Mouse (Mus musculus) CD8-positive naive resting alpha-beta T cell, adult 2 months (primary cell): Measurements from ENCODE around the gene Foxa1.

Source experiments
- DNase-seq, 2 experiments: peaks; one replicate each; pipeline ENCODE4 v3.0.0; 2022; ENCODE audit warnings: low read depth in 2 of 2, low spot score in 2 of 2

The Foxa1 gene

DNA sequence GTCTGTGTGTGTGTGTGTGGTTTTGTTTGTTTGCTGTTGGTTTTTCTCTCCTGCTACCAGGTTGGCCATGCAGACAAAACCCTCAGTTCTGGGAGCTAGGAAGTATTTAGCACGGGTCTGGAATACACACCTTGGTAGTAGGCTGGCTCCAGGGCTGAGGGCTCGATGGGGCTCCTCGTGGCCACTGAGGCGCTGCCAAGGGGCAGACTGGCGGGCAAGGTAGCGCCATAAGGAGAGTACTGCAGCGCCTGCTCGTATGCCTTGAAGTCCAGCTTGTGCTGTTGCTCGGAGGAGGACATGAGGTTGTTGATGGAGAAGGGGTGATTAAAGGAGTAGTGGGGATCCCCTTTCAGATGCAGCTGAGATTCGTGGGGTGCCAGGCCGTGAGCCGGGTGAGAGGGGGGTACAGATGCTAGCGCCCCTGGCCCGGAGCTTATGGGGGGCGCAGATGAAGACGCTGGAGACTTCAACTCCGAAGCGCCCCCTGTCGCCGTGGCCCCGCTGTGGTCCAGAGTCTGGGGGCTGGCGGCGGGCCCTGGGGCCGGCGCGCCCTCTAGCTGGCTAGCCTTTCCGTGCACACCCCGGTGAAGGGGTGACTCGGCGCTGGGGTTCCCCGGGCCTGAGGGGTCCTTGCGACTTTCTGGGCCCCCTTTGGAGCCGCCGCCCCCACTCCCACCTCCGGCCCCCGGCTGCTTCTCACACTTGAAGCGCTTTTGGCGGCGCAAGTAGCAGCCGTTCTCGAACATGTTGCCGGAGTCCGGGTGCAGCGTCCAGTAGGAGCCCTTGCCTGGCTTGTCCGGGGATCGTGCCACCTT is 4.6 kb downstream of the Foxa1 start:
- DNase-seq, result no peak

DNA sequence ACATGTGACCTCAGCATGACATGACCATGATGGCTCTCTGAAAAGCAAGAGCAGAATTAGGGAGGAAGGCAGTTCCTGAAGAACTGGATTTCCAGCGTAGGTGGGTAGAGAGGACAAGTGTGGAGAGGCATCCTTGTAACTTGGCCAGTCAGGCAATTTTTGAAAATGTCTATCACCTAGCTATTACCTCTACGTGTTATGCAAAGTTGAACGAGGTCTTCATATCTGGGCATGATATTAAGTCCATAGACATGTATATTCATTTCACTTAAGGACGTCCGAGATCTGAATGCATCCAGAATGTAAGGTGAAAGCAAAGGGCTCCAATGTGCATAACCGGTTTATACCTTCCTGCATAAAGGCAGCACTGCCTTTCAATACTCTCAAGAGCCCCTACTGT is 5.6 kb downstream of the Foxa1 start:
- DNase-seq, result no peak

DNA sequence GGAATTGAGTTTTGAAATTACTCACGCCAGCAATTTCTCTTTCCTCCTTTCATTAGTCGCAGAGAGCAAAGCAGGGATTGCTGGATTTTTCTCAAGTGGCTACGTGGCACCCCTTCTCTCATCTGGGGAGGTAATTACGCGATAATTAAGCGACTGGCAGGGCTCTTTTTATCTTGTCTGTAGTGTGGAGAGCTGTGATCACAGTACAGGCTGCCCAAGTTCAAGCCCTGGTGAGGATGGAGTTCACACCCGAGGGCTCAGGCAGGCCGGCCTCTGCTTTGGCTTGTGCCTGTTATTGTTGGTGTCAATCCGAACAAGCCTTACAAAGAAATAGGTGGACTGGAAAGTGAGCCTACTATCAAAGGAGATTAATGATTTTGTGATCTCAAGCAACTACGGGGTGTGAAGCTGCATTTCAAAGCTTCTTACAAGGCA is 7.1 kb downstream of the Foxa1 start:
- DNase-seq, result no peak

DNA sequence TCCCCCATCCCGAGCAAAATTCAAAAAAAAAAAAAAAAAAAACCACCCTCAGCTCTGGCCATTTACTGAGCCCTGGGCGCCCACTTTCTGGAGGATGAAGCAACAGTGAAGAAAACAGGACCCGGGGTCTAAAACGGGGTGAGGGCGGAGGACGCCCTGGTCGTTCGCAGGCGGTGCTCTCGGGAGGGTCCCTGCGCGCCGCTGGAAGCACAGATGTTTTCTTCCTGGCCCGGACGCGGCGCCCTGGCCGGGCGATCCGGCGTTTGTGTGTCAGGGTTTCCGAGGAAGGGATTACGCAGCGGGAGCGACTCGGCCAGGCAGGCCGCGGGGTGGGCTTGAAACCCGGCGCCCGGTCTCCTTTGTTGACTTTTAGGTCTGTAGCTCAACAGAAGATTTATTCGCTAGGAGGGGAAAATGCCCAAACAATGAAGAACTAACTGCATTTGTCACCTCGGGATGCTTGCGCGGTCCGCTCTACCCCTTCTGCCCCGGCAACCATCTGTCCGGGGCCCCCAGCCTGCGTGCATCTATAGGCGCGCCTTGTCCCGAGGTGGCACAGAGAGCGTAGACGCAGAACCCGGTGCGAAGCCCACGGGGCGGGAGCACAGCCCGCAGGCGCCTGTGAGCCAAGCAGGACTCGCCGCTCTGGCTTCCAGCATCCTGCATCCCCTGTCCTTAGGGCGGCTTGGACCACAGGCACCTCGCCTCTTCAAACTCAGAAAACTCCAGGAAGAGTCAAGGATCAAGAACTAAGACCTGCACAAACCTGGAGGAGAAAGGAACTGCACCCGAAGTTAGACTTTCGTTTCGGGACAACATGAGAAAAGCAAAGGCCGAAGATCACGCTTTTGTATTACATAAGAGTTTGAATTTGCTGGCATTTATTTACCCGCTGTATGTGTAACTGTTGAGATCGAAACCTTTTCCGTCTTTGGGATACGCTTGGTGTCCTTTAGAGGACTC is 7.8 kb downstream of the Foxa1 start:
- no peak for DNase-seq

DNA sequence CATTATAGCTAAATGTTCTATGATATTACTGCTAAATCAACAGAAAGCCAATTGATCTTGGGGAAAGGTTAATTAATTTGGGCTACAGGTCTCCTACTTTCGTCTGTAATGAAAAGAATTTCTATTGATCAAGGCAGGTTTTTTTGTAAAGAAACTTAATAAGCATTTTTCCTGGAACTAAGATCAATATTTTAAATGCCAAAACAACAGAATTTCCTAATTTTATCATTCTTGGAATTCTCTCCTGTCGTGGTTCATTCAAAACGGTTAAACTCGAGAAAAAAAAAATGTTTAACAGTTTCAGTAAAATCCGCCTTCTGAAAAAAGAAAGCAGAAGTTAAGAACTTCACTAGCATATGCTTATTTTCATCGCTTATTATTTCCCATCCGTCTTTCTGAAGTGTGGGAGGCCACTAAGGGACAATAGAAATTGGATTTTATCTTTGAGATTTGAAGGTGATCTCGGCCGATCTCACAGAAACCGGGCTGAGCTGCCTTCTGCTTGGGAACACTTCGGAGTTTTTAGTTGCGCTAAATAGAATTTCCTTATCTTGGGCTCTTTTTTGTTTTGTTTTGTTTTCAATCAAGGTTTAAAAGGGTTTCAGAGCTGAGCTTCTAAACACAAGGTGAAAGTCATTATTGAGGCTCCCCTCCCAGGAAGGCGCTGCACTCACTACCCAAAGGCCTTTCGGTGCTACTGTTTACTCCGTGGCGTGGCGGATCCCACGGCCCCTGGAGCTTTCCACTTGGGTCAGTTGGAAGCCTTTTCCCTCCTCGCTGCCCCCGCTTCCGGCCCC is 8.7 kb downstream of the Foxa1 start:
- no peak for DNase-seq

DNA sequence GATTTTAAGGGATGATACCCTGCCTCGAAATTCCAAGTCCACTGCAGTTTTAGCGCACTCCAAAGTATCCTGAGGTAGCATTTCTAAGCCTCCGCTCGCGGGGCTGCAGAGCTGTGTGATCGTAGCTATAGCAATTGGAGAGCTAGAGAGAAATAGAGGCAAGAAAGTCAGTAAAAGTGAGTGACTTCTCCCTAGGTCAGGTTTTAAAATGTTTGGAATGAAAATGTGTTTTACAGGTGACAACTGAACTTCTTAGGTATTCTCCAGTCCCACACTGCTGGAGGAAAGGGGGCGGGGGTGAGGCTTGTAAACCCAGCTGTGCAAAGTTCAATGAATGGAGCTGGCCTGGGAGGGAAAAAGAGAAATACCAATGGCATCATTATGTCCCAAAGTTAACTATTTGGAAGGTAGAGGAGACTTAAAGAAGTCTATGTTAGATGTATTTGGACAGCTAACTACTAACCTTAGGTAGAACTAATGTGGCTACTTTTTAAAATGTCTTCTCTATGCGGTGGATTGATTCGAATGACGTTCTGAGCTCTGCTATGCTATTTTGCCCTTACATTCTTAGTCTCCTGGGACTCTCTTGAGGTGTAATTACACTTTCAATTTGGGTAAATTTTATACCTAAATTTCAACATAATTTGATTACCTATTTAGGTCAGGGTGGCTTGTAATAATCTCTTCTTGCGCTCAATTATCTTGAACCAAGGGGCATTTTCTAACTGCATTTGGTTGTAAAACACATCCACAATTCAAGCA is 9.6 kb downstream of the Foxa1 start:
- DNase-seq, result no peak

DNA sequence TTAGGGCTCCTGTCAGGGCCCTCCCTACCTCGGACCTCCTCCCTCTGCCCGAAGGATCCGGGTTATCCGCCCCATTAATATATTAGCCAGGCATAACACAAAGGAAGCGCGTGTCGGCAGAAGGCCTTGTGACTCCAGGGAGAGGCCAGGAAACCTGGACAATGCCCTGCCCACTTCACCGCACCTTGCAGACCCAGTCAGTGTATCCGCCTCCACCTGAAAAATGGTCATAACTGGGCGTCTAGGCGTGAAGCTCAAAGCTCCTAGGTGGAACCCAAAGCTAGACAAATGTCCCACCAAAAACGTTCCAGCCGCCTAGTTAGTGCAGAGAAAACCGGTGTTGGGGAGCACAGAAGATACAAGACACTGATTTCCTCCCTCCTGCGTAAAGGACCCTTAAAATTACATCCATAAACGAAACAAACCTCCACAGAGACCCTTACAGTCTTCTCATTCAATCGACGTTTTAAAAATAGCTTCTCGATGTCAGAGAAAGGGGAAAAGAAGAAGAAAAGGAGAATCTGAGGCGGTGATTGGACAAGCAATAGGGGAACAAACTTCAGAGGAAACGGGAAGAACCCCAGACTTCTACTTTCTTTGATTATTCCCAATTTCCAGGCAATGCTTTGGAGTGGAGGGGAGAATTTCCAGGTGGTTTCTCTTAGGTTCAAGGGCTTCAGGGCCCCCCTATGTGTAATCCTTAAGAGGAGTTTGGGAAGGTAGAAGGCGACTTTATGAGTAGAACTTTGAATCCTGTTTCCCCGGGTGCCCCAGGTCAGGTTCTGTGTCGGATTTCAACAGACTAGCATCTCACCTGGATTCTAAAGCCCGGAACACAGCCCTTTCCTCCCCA is 10.4 kb downstream of the Foxa1 start:
- DNase-seq, result no peak

DNA sequence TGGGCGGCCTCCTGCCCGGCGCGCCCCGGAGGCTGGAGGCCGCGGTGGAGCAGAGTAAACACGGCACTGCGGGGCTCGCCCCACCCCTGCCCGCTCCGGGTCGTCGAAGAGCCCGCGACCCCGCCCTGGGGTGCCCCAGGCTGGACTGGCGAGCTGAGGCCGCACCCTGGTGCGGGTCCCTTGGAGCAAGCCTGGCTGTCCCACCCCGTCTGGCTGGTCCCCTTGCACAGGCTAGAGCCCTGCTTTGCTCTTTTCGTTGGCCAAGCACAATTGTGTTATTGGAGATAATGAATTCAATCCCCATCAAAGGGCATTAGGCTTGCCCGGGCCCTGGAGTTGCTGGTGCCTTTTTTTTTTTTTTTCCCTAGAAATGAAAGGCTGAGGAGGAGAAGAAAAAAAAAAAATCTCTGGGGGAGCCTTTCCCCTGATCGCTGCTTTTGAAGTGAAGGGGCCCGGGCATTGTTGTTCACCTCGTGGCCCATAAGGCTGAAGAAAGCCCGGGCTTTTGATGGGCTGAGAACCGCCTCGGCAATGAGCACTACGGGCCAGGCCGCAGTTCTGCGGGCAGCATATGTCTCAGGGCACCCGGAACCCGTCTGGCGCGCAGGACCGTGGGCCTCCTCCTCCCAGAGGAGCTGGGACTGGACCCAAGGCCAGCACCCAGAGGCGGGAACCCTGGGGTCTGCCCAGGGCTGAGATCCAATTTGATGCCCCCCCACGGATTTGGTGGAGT is 11.7 kb downstream of the Foxa1 start:
- no peak for DNase-seq

DNA sequence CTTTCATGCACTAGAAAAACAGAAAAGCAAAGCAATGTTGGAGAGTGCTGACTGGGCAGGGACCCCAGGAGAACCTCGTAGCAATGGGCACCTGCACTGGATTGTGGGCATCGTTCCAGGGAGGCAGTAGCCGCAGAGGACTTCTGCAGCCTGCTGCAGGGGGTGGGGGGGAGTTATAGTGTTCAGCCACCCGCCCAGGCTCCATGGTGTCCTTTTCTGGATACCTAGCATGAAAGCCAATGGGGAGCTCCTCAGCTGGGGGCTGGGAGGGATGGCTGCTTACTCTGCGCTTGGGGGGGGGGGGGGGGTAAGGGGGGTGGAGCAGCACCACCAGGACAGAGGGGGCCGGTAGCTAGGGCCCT is 12.2 kb downstream of the Foxa1 start:
- no peak for DNase-seq

DNA sequence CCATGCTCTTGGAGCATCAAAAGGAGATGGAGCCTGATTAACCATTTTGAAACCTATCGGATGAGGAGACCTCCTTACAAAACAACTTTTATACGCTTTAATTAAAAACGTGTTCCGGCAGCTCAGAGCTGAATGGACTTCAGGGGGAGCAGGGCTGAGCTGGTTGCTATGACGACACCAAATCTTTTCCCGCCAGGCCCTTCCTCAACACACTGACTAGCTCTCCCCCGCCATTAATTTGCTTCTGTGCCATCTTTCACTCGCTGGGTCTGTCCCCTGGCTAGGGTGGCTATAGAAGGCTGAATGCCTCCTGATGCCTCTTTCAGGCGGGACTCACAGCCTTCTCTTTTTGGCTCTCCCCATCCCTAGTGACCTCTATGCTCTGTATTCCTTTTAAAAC is 16.2 kb downstream of the Foxa1 start:
- no peak for DNase-seq

DNA sequence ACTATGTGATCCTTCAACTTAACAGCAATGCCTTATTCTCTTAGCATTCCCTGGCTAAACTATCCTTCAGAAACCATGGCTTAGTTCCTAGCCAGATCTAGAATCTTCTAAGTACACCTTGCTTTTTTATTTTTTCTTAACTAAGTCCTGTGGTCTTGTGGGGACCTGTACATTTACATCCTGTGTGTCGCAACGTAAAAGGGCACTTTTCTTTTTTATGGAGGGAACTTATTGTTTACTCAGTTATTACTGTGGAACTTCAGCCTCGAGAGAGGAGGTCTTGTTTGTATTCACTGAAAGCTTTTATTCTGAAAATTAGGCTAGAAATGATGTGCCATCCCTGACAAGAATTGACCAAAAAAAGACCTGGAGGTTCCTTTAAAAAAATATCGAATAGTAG is 18.4 kb downstream of the Foxa1 start:
- DNase-seq, result no peak

DNA sequence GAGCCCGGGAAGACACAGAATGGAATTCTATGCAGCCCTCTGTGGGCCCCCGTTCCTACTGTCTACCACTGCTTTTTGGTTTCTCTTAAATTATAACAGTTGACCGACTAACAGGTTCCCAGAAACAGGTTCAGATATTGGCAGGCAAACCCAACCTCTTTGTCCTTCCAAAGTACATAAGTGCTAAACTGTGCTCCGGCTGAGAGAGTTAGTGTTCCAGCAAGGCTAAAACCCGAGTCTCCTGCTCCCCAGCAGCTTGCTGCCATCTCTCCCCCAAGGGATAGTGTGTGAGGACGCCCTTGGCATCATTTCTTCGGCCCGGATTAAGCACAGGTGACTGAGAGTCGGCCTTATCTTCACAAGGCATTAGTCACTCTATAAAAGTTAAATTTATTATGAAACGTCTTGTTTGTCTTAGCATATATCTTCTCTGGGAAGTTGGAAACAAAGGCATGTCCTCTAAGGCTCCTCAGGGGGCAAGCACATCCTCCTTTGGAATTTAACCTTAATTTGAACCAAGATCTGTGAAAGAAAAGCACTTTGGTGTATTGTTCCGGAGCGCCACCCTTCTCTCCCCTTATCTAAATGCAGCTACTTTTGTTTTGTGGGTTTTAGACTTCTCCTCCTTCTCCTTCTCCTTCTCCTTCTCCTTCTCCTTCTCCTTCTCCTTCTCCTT is 30.9 kb downstream of the Foxa1 start:
- no peak for DNase-seq

DNA sequence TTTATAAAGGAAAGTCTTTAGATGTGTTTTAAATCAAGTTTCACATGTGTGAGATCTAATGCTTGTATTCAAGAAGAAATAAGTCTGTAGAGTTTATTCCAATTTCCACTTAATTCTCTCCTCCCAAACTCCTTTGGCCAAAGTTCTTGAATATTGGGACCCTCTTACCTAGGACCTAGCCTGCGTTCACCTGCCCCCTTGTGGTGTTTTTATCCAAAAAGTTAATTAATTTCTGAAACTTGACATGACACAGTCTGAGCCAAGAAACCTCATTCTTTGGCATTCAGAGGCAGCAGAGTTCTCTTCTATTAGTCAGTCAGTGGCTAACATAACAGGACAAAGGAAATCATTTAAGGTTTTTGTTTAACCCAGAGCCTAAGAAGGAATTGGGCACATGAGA is 32.2 kb downstream of the Foxa1 start:
- DNase-seq, result no peak

DNA sequence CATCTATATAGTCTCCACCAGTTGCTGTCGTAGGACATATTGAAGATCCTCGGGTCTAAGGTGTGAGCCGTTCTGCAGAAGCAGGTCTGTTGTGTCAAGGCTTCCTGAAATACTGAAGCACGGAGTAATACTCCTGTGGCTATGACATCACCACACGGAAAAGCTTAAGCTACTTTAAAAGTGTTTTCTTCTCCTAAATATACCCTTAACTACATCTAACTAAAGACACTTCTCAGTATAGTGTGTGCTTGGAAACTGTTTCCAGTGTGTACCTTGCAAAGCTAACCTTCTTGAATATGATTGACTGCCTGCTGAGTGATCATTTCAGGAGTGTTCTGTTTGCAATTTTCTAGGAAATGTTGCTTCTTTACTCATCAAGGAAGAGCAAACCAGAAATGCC is 35.2 kb downstream of the Foxa1 start:
- DNase-seq, result no peak

DNA sequence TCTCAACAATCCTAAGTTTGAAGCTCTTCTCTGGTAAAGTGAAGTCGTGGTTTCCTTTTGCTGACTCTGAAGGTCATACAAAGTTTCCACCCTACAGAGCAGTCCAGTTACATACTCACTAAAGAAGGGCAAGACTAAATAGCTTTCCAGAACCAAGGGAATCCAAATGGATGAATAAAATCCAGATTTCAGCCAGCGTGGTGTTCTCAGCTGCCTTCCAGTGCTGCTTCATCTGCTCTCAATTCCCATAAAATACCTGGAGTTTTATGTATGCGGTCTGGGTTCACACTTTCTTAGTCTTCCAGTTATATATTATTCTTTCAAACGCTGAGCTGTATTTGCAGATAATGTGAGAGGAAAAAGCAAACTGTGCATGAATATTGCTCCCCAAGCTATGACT is 35.6 kb downstream of the Foxa1 start:
- DNase-seq, result no peak

DNA sequence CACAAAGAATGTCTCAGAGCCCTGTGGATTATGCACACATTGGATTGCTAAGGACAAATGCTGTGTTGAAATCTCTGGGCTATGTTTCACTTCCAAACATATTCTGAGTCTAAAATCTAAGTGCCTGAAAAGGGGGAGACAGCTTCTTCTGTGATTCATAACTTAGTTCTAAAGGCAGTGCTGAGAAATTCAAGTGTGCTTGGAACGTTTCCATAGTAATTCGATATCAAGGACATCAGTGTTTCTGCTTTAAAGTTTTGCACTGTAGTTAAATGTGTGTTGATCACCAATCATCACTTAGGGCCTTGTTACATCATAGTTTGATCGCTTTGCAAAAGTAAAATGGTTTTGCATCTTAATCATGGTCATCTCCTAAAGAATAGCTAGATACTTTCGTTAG is 37.0 kb downstream of the Foxa1 start:
- no peak for DNase-seq

DNA sequence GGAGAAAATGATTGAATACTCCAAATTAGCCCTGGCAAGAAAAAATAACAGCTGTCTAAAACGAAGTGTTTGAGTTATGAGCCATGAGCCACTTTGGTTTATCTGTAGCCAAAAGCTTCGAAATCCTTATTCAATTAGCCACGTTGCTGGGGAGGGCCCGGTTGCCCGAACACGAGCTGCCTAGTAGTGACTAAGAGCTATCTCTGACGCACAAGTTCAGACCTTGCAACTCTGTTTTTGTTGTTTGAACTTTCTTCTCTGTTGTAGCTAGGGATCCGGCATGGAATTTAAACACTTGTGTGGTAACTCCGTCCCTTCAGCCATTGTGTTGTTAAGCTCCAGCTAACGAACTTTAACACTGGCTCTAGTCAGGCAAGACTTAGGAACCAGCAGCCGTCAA is 37.8 kb downstream of the Foxa1 start:
- no peak for DNase-seq

DNA sequence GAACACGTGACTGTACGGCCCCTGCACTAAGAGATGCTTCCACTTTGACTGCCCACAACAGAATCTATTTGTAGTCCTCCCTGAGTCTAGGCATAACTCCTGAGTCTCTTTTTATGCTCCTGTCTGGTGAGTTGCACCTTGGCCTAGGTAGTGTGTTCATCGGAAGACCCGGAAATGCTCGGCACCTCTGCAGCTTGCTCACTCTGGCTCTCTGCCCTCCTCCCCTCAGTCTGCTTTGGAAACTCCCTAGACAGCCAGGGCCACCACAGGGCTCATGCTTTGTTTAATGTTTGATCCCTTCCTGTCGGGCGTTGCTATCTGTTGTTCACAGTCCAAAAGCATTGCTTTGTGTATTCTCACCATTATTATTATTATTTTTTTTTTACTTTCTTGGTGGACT is 41.4 kb downstream of the Foxa1 start:
- no peak for DNase-seq

DNA sequence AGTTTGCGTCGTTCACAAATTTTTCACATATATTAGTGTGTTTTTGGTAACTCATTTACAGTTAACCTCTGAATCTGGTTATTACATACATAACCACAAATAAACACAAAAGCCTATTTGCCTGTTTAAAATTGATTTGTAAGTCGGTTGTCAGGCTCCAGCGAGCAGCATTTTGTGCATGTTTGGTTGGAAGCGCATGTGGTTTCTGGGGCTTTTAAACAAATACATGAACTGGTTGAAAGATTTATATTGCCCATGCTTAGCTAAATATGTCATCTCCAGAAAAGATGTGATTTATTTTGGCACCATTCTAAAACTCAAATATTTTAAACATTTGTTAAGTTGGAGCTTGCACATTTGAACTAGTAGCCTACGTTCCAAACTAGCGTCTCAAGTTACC is 46.5 kb downstream of the Foxa1 start:
- no peak for DNase-seq
